Mouse (Mus musculus): ENCODE measurements around the gene Atxn1.

- TF ChIP-seq GATA1 (IDR thresholded peaks at IDR 0.05; ENCODE audit: borderline replicate concordance, low read length) (no peak), FLI1 (IDR thresholded peaks at IDR 0.05; ENCODE audit: low read length) (no peak)
Observed at GRCm38 (mm10) chr13:45680651-45681050, 284.2 kb downstream of the Atxn1 start.
